Mouse (Mus musculus) frontal cortex, postnatal 10 days (tissue): ENCODE data around the gene Olfr1135.

Experiments used
- DNase-seq, 2 experiments: peaks; one replicate each; pipeline ENCODE4 v3.0.0; 2022; ENCODE audit warnings: low spot score in 2 of 2, mixed read lengths in 1 of 2

Gene Olfr1135

GRCm38 (mm10) chr2:87673564-87673963 is at the start of gene Olfr1135:
Olfr1135 (minus strand) TSS chr2:87673664.
- DNase-seq, result no peak

GRCm38 (mm10) chr2:87713079-87713478 is 39.6 kb upstream of the Olfr1135 start, which contains the start of gene Olfr1137:
Olfr1137 (minus strand) TSS chr2:87713179.
- no peak for DNase-seq

- no peak for DNase-seq
These were observed 20.4 kb upstream of the Olfr1135 start, which contains the start of gene Olfr1136 for GRCm38 (mm10) chr2:87693847-87694246. Olfr1136 (minus strand) TSS chr2:87693947.

GRCm38 (mm10) chr2:87658360-87658759 is 15.1 kb downstream of the Olfr1135 start, which contains the start of gene Olfr1134:
Olfr1134 (minus strand) TSS chr2:87658460.
- DNase-seq, result no peak

GRCm38 (mm10) chr2:87647274-87647673 is 26.2 kb downstream of the Olfr1135 start, which contains the start of gene Olfr1133:
Olfr1133 (minus strand) TSS chr2:87647374.
- no peak for DNase-seq

- DNase-seq, result no peak
These were observed 31.0 kb downstream of the Olfr1135 start for GRCm38 (mm10) chr2:87642441-87642840.

- no peak for DNase-seq
These were observed 36.0 kb downstream of the Olfr1135 start, which contains the start of gene Olfr1132 for GRCm38 (mm10) chr2:87637435-87637834. Olfr1132 (minus strand) TSS chr2:87637535.

- no peak for DNase-seq
These were observed 46.7 kb downstream of the Olfr1135 start, which contains the start of gene Olfr1131 for GRCm38 (mm10) chr2:87626804-87627203. Olfr1131 (plus strand) TSS chr2:87627104.
